Mouse (Mus musculus): Measurements from ENCODE around the gene Gm20777. TPM values are rescaled to one million over a fixed set of nuclear protein-coding genes. Genes with fewer than 3 reads are reported as not detected.

Gm20777 gene
- polyA plus RNA-seq (2015; fragmentation: Nextera tagmentation; extraction: Ambion mirVana) = not detected in 2 replicates

DNA sequence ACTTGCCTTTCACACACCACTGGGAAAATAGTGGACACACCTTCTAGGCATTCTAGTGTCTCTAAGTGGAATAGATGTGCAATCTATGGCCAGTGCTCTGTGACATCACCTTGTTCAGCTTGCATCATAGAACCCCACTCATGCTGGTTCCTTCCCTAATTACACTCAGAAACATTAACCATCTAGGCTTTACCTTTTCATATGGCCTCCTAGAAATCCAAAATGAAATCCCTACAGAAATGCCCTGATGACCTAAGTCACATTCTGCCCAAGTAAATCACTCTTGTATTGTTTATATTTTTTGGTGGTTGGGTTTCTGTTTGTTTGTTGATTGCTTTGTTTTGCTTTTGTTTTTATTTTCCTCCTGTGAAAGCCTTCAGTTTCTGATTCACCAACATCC, at the start of gene Gm20777:
TSS of gene Gm20777 (minus strand) at position 101 of the 400 bp plus-strand sequence.

Other genes with a start within 250 kb of the Gm20777 start
- not detected in 2 replicates for gene Gm20737, start 216.4 kb downstream of the Gm20777 start, polyA plus RNA-seq (2015; fragmentation: Nextera tagmentation; extraction: Ambion mirVana)
- gene Gm21775, start 199.0 kb downstream of the Gm20777 start, polyA plus RNA-seq (2015; fragmentation: Nextera tagmentation; extraction: Ambion mirVana) = not detected in 2 replicates
- gene Gm21900, start 136.1 kb downstream of the Gm20777 start, polyA plus RNA-seq (2015; fragmentation: Nextera tagmentation; extraction: Ambion mirVana) = not detected in 2 replicates

Data from urinary bladder, postnatal 0 days (tissue).